Mouse (Mus musculus) heart, embryonic 15.5 days (tissue): ENCODE data around the gene Zc3hav1l. TPM values are rescaled to one million over a fixed set of nuclear protein-coding genes. Genes with fewer than 3 reads are reported as not detected.
A peak's percentile ranks its signal among the peaks of the same experiment; 100 is the strongest.

Experiments
- ATAC-seq: fragments of 200-750 bp; cut with Nextera tagmentation; replicated peaks from 2 replicates; pipeline ENCODE4 v1.8.0; 2017; ENCODE audit warnings: low read depth, moderate TSS enrichment; ENCODE audit not compliant: insufficient number of reproducible peaks, insufficient read depth, low FRiP score
- H3K27ac ChIP-seq: fragments of 300-500 bp; sonication (generic); 2 replicates; pipeline ENCODE4 v1.5.1; 2015; ENCODE audit warnings: mild to moderate bottlenecking, inconsistent platforms
- H3K27me3 ChIP-seq: fragments of 300-500 bp; sonication (generic); 2 replicates; pipeline ENCODE4 v1.6.1; 2015; ENCODE audit warnings: inconsistent platforms
- H3K36me3 ChIP-seq: fragments of 300-500 bp; sonication (generic); 2 replicates; pipeline ENCODE4 v1.6.1; 2015; ENCODE audit warnings: mild to moderate bottlenecking, inconsistent platforms
- H3K4me1 ChIP-seq: fragments of 300-500 bp; sonication (generic); replicated peaks from 2 replicates; pipeline ENCODE4 v1.6.1; 2015; ENCODE audit warnings: inconsistent platforms
- H3K4me2 ChIP-seq: fragments of 300-500 bp; sonication (generic); 2 replicates; pipeline ENCODE4 v1.6.1; 2015; ENCODE audit warnings: inconsistent platforms, mild to moderate bottlenecking, moderate library complexity
- H3K4me3 ChIP-seq: fragments of 300-500 bp; sonication (generic); 2 replicates; pipeline ENCODE4 v1.5.1; 2015; ENCODE audit warnings: mild to moderate bottlenecking, inconsistent platforms
- H3K9ac ChIP-seq: fragments of 300-500 bp; sonication (generic); 2 replicates; pipeline ENCODE4 v1.6.1; 2015; ENCODE audit warnings: mild to moderate bottlenecking, inconsistent platforms
- H3K9me3 ChIP-seq: fragments of 300-500 bp; sonication (generic); replicated peaks from 2 replicates; pipeline ENCODE4 v1.6.1; 2016; ENCODE audit warnings: inconsistent platforms
- WGBS: fragments of 180-500 bp; shearing (Covaris S2); methylation state at CpG from one replicate; pipeline ENCODE4 v1.1.7; 2015; ENCODE audit warnings: mixed read lengths; 5-methylcytosine and 5-hydroxymethylcytosine counted together
- polyA plus RNA-seq: library from polyadenylated mRNA; unstranded; fragments of >200 nt; fragmentation: Nextera tagmentation; extraction: Ambion mirVana; gene quantifications from 2 replicates; pipeline ENCODE4 v1.2.1, GENCODE M21; 2015

The Zc3hav1l gene
- 5.1 and 7.1 TPM in 2 replicates for polyA plus RNA-seq

GRCm38 (mm10) chr6:38298761-38299401 is at the start of gene Zc3hav1l:
Zc3hav1l (minus strand) TSS chr6:38299259.
- Histone ChIP-seq H3K27me3 (no peaks in the 10 kb centered on the region), H3K36me3 (peaks cover 32% of the 10 kb centered on the region), H3K9me3 (no peaks in the 10 kb centered on the region), H3K27ac (peak within 1 kb of the TSS; percentile 92), H3K4me1 (peaks cover 11% of the 10 kb centered on the region), H3K4me2 (peak within 1 kb of the TSS; percentile 69), H3K4me3 (peak within 1 kb of the TSS; percentile 65), H3K9ac (peak within 1 kb of the TSS; percentile 80)
- WGBS = under 1% methylated on average over 70 of the region's 70 CpGs
- peak; percentile 98 for ATAC-seq

DNA sequence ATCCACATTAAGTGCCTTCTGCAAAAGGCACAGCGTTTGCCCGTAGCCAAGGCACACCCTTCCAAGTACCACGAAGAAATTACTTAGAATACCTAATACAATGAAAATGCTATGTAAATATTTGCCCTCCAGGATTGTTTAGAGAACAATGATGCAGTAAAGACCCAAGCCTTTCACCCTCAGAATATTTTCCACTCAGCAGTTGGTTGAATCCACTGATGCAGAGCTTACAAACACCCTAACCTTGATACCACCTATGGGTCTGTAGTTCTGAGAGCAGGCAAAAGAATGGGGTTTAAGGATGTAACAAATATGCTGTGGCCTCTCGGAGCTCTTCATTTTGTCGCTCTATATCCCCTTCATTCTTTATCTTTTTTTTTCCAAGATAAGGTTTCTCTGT is 48.8 kb upstream of the Zc3hav1l start:
- Histone ChIP-seq H3K36me3 (no peaks in the 10 kb centered on the region), H3K4me1 (peaks cover 15% of the 10 kb centered on the region), H3K4me2 (no peak overlapping the region), H3K27me3 (peaks cover 3% of the 10 kb centered on the region; the same call in 1 of the 2 replicates), H3K4me3 (no peak overlapping the region), H3K9me3 (no peaks in the 10 kb centered on the region), H3K9ac (no peak overlapping the region), H3K27ac (no peak overlapping the region)
- 65% methylated on average over 5 of the region's 5 CpGs for WGBS
- no peak for ATAC-seq

GRCm38 (mm10) chr6:38345796-38346195 is 46.7 kb upstream of the Zc3hav1l start:
- H3K4me3 ChIP-seq = no peak overlapping the region
- 27% methylated on average over 7 of the region's 7 CpGs for WGBS
- H3K4me1 ChIP-seq = peaks cover 23% of the 10 kb centered on the region
- no peak overlapping the region for H3K27ac ChIP-seq
- no peaks in the 10 kb centered on the region for H3K36me3 ChIP-seq
- no peaks in the 10 kb centered on the region for H3K9me3 ChIP-seq
- no peak overlapping the region for H3K9ac ChIP-seq
- no peak overlapping the region for H3K4me2 ChIP-seq
- ATAC-seq = no peak; the same call in 1 of the 2 replicates
- H3K27me3 ChIP-seq = no peaks in the 10 kb centered on the region

DNA sequence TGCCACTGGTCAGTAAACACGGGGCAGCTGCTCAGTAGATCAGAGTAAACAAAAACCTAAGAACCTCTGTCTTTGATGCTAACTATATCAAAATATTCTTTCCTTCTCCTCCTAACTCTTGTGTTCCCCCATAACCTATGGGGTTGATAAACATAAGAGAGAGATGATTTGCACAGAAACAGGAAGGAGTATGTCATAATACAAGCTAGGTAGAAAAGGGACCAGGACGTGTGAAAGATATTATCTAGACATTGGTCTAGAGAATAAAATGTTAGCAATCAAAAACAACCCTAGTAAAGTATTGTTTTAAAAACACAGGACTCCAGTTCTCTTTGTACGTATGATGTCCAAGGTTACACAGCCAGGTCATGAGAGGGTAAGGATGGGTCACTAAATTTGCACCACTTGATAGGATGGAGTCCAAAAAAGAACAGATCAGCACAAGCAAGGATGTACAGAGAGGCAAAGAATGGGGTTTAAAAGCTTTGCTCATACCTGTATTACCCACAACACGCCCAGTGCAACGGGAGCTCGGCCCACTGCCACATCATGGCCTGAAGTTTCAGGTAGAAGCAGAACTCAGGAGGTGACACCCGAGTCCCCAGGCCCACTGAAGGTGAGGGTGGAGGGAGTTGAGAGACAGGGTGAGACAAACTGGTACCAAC is 45.1 kb upstream of the Zc3hav1l start:
- no peak overlapping the region for H3K4me2 ChIP-seq
- H3K4me1 ChIP-seq = peaks cover 23% of the 10 kb centered on the region
- no peaks in the 10 kb centered on the region for H3K36me3 ChIP-seq
- ATAC-seq = no peak
- H3K9ac ChIP-seq = no peak overlapping the region
- H3K9me3 ChIP-seq = no peaks in the 10 kb centered on the region
- no peaks in the 10 kb centered on the region for H3K27me3 ChIP-seq
- no peak overlapping the region for H3K4me3 ChIP-seq
- H3K27ac ChIP-seq = no peak overlapping the region
- 79% methylated on average over 7 of the region's 7 CpGs for WGBS

- Histone ChIP-seq H3K4me1 (peaks cover 23% of the 10 kb centered on the region), H3K27ac (no peak overlapping the region), H3K36me3 (no peaks in the 10 kb centered on the region), H3K4me2 (no peak overlapping the region), H3K4me3 (no peak overlapping the region), H3K9me3 (no peaks in the 10 kb centered on the region), H3K27me3 (no peaks in the 10 kb centered on the region), H3K9ac (no peak overlapping the region)
- WGBS = 42% methylated on average over 3 of the region's 3 CpGs
- no peak for ATAC-seq
Observed at GRCm38 (mm10) chr6:38343581-38343980, 44.5 kb upstream of the Zc3hav1l start.

DNA sequence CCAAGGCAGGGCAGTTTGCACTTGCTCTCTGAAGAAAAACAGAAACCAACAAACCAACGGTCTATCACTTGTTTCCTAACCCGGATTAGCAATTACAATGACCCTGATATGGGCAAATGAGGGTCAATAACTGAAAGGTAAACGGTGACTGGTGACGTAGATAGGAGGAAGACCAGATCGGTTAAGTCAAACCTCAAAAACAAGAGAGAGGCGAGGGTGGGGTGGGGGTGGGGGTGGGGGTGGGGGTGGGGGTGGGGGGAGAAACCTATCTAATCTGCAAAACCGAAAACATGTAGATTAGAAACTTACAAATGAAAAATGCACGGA is 43.6 kb upstream of the Zc3hav1l start:
- WGBS = 41% methylated on average over 8 of the region's 8 CpGs
- no peak for ATAC-seq
- H3K27ac ChIP-seq = no peak overlapping the region

DNA sequence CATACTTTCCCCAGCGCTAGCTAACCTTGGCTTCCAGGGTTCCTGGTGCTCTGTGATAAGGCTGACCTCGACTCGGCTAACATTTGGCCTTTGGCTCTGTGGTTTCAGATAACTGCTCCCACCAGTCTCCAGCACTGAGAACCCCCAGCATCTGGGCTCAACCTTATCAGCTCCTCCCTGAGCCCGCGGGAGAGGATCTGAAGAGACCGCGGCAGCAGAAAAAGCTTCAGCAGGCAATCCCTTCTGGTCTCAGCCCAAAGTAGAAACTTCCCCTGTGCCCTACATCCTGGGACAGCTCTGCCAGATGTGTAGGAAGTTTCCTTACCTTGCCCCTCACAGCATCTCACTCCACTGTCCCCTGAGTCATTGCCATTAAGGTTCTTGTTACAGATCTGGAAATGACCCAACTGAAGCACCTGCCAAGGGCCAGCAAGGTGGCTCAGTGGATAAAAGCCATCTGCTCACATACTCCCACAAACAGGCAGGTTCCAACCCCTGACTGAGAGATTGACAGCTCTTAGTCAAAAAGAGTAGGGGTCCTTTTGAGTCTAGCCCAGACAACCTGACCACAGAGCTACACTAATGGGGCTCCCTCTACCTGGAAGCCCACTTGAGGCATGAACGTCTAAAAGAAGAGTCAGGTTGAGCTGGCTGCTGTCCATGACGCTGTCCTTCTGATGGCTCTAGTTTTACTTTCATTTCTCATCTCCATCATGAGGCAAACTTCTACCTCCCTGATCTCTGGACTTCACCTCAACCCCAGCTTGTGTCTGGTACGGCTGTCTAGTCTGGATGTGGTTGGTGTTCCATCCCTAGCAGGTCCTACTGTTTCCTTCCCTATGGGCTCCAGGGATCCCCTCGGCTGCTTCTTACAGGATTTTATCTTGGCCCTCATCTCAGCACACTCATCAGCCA is 42.9 kb upstream of the Zc3hav1l start:
- no peak overlapping the region for H3K27ac ChIP-seq
- H3K4me3 ChIP-seq = peak overlapping the region; percentile 14; the same call in 1 of the 2 replicates
- H3K9ac ChIP-seq = no peak overlapping the region
- WGBS = 20% methylated on average over 11 of the region's 11 CpGs
- H3K4me1 ChIP-seq = peaks cover 23% of the 10 kb centered on the region
- no peak; the same call in 1 of the 2 replicates for ATAC-seq
- no peaks in the 10 kb centered on the region for H3K36me3 ChIP-seq
- H3K9me3 ChIP-seq = no peaks in the 10 kb centered on the region
- H3K4me2 ChIP-seq = peak overlapping the region; percentile 45
- H3K27me3 ChIP-seq = no peaks in the 10 kb centered on the region

More for the DNA sequence above, 43.6 kb upstream of the Zc3hav1l start:
- no peaks in the 10 kb centered on the region for H3K9me3 ChIP-seq
- H3K4me1 ChIP-seq = peaks cover 23% of the 10 kb centered on the region
- no peaks in the 10 kb centered on the region for H3K27me3 ChIP-seq
- no peak overlapping the region for H3K9ac ChIP-seq
- no peaks in the 10 kb centered on the region for H3K36me3 ChIP-seq
- H3K4me2 ChIP-seq = peak overlapping the region; percentile 45
- H3K4me3 ChIP-seq = no peak overlapping the region

DNA sequence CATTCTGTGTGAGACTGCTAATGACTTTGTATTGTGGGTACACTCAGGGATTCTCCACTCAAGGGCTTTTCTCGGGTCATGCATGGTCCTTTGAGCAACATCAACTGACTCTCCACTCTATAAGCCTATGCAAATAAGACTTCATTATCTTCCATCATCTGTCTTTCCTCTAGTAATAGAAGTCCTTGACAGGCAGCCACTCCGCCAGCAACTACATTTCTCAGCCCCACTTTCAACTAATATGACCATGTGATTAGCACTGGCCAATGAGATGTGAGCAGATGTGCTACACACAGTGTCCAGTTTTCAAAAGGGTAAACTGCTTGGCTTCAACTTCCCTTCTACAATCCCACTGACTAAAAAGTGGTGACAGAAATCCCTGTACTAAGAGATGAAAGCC is 40.0 kb upstream of the Zc3hav1l start:
- H3K27ac ChIP-seq = no peak overlapping the region
- WGBS = 69% methylated on average over 2 of the region's 2 CpGs
- no peak overlapping the region for H3K4me3 ChIP-seq
- no peak overlapping the region for H3K9ac ChIP-seq
- peaks cover 20% of the 10 kb centered on the region for H3K4me1 ChIP-seq
- H3K9me3 ChIP-seq = no peaks in the 10 kb centered on the region
- no peaks in the 10 kb centered on the region for H3K27me3 ChIP-seq
- ATAC-seq = no peak
- no peak overlapping the region for H3K4me2 ChIP-seq
- peaks cover 4% of the 10 kb centered on the region; the same call in 1 of the 2 replicates for H3K36me3 ChIP-seq

- Histone ChIP-seq H3K4me3 (no peak overlapping the region), H3K9ac (no peak overlapping the region), H3K27me3 (no peaks in the 10 kb centered on the region), H3K9me3 (no peaks in the 10 kb centered on the region), H3K27ac (no peak overlapping the region), H3K4me2 (no peak overlapping the region), H3K4me1 (peaks cover 12% of the 10 kb centered on the region), H3K36me3 (peaks cover 4% of the 10 kb centered on the region; the same call in 1 of the 2 replicates)
- ATAC-seq = no peak
- WGBS = 81% methylated on average over 6 of the region's 6 CpGs
Observed at GRCm38 (mm10) chr6:38337951-38338350, 38.9 kb upstream of the Zc3hav1l start.

DNA sequence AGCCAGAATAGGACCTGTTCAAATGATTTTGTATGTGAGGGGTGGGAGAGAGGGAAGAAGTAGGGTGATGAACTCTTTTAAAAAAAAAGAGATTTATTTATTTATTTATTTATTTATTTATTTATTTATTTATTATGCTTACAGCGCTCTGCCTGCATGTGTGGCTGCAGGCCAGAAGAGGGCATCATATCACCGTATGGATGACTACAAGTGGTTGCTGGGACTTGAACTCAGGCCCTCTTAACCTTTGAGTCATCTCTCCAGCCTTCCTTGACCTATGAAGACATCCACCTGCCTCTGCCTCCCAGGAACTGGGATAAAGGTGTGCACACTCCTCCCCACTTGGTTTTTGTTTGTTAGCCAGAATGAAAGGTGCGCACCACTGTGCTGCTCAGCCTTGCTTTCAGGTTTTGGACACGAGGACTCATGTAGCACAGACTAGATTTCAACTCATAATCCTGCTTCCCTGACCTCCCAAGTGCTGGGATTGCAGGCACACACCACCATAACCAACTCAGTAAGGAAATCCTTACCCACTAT is 38.2 kb upstream of the Zc3hav1l start:
- 85% methylated on average over 4 of the region's 4 CpGs for WGBS
- peaks cover 8% of the 10 kb centered on the region for H3K4me1 ChIP-seq
- no peaks in the 10 kb centered on the region for H3K27me3 ChIP-seq
- H3K9me3 ChIP-seq = no peaks in the 10 kb centered on the region
- H3K4me2 ChIP-seq = no peak overlapping the region
- no peak overlapping the region for H3K4me3 ChIP-seq
- no peak for ATAC-seq
- peaks cover 4% of the 10 kb centered on the region; the same call in 1 of the 2 replicates for H3K36me3 ChIP-seq
- no peak overlapping the region for H3K9ac ChIP-seq
- H3K27ac ChIP-seq = no peak overlapping the region

GRCm38 (mm10) chr6:38335264-38335663 is 36.2 kb upstream of the Zc3hav1l start:
- Histone ChIP-seq H3K9ac (no peak overlapping the region), H3K4me3 (no peak overlapping the region), H3K27me3 (no peaks in the 10 kb centered on the region), H3K27ac (no peak overlapping the region), H3K9me3 (no peaks in the 10 kb centered on the region), H3K36me3 (peaks cover 11% of the 10 kb centered on the region; the same call in 1 of the 2 replicates), H3K4me1 (no peaks in the 10 kb centered on the region), H3K4me2 (no peak overlapping the region)
- ATAC-seq = no peak
- WGBS = 78% methylated on average over 6 of the region's 6 CpGs
